Mouse (Mus musculus) mature B cell (primary cell): ENCODE results near the gene Dock4.
"Not testable (repeated sequence)": the region's sequence is repeated elsewhere in the genome, so short reads cannot be mapped to it uniquely, and the experiment has no call there.

Experiments
- in situ Hi-C: fragments of 300-500 bp; cut with MboI; formaldehyde crosslinking; loops from 2 replicates; pipeline ENCODE4 v1.14.3; 2019

Gene Dock4

DNA sequence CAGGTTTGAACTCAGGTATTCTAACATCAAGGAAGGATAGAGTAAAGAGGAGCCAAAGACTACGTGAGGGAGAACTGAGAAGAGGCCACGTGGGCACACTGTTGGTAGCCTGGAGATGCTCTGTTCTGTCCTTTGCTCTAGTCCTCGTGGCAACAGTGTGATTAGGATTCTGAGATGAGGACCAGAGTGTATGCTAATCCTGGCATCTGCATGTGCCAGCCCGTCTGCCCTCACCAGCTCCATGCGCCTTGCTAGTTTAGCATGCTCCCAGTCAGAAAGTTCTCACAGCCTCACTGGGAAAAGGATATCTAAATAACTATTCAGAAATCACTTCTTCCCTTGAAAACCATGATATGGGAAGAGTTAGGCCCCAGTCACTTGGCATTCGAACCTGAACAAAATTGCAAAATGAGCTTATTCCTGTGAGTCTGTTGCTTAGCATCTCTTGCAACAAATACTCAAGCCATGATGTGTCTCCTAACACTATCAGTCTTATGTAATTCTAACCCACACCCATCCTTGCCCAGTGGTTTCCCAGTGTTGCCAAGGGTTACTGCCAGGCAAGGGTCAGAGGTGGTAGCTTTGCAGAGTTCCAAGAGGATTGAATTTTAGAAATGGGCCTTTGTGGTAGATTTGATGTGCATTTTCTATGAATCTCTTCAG lies 372.4 kb downstream of the Dock4 start:
- in situ Hi-C loops: no loop called here

DNA sequence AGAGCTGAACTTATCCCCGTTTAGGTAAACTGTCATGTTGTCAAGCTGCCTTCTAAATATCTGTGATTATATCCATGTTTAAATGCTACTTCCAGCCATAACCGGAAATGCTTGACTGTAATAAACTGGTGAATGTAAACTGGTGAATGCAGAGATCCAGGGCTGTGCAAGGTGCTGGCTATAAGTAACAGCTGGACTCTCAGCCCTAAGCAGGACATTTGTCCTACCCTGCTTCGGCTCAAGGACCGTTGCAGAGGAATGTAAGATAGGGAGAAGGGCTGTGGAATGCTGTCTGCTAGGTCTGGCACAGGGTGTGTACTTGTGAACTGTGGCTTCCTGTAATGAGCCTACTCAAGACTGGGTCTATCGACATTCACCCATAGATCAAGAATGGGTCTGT lies 377.9 kb downstream of the Dock4 start:
- in situ Hi-C loops: no loop called here

DNA sequence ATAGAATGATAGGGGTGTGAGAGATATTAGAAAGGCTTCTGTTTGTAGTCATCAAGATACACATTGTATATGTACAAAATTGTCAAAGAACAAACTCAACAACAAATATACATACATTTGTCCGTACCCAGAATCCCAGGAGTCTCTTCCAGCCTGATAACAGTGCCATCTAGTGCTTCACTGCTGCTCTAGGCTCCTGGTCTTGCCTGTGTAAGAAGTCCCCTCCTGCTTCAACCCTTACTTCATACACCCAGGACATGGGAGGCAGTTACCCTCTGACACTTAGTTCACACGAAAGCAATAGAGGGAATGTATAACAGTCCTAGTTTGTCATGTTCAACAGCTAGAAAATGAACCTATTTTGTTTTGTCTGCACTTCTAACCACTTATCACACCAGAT lies 378.5 kb downstream of the Dock4 start:
- in situ Hi-C loops: no loop called here

DNA sequence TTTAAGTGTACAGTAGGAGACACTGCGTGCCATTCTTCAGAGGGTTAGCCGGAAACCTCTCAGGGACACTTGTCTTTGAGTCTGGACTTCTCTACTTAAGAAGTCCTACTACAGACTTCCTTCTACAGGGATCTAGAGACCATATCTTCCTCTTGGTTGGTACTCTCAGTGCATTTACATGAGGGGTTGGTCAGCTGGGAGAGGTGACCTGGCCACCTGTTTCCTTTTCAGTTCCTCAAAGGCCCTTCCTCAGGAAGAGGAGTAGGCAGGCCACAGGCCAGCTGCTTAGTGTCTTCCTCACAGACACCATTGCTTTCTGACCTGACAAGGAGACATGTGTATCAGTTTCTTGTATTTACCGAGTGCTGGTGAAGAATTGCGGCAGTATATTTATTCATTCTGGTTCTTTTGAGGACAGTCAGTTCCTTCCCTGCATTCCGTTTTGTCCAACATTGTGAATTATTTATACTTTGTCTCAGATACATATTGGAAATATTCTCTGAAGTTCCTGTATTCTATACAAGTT lies 380.2 kb downstream of the Dock4 start:
- in situ Hi-C loops: loop anchor here (25.0 kb wide), 2 partner anchors 564 to 661 kb away; partner anchors contain the start of gene Lrrn3

DNA sequence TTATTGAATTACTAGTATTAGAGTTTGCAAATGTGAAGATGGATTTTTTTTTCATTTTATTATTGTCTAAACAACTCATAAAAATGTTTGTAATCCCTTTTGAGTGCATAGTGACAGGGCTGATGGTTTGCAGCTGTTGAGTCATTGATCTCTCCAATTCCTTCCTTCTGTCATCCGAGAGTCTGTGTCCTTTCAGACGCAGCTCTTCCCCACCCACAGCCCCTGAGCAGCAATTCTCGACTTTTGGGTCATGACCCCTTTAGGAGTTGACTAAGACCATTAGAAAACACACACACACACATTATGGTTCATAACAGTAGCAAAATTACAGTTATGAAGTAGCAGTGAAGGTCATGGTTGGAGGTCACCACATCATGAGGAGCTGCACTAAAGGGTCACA lies 380.7 kb downstream of the Dock4 start:
- in situ Hi-C loops: loop anchor here (25.0 kb wide), 2 partner anchors 564 to 661 kb away; partner anchors contain the start of gene Lrrn3

DNA sequence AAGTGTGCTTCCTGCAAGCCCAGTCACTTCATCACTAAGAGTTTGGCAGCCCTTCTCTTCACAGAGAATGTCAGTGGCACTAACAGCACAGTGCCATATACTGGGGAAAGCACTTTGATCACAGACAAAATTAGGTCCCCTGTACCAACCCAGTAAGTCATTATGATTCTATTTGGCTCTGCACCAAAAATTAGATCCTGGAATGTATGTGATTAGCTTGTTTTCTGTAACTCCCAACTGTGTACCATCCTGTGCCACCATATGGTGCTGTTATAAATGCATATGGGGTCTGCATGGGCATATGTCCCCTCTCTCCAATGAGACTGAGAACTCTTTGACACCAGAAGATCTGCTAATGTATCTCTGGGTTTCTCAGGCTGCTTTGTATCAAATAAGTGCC lies 382.3 kb downstream of the Dock4 start:
- in situ Hi-C loops: loop anchor here (25.0 kb wide), 2 partner anchors 566 to 659 kb away; partner anchors contain the start of gene Lrrn3

DNA sequence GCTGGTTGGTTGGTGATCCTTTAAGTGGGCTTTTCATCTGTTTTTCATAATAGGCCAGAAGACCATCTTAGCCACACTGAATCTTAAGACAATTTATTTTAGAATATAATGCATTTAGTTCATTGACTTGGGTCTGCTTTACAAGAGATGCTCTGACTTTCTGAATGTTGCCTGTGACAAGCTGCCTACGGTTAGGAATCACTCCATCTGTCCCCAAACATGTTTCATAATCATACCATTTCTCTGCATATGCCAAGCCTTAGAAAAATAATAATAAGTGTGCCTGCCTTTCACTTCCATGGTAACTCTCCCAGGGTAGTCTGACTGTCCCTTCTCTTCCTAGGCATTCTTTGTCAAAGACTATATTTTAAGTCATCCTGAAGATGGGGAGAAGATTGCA lies 383.5 kb downstream of the Dock4 start:
- in situ Hi-C loops: loop anchor here (25.0 kb wide), 2 partner anchors 567 to 658 kb away; partner anchors contain the start of gene Lrrn3

DNA sequence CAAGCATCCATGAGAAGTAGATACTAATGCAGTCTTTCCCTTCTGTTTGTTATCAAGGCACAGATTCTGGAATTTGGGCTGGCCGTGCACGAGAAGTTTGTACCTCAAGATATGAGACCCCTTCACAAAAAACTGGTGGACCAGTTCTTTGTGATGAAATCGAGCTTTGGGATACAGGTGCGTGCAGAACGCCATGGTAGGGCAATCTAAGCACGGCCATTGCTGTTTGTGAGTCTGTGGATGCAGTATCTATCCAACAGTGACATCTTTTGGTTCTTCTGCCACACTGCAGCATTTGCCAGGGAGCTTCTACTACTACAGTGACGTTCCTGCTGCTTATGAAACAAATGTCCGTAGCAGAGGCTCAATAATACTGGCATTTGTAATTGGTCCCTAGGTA lies 386.4 kb downstream of the Dock4 start:
- in situ Hi-C loops: loop anchor here (25.0 kb wide), 2 partner anchors 570 to 655 kb away; partner anchors contain the start of gene Lrrn3

DNA sequence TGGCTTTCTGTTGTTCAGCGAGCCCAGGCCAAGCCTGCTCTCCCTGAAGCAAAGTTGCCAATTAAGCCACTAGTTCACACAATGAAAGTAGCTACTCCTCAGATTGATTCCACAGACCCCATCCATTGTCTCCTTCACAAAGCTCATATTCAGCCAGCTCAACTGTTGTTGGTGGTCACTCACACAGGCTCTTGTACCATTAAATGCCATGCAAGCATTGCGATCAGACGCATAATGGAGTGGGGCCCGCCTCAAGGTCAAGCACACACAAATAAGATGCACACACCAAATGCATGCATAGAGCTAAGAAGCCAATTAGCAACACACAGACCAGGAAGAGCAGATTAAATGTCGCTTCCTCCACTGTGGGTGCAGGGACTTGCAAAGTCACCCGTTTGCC lies 391.2 kb downstream of the Dock4 start:
- in situ Hi-C loops: loop anchor here (25.0 kb wide), 2 partner anchors 575 to 650 kb away; partner anchors contain the start of gene Lrrn3

DNA sequence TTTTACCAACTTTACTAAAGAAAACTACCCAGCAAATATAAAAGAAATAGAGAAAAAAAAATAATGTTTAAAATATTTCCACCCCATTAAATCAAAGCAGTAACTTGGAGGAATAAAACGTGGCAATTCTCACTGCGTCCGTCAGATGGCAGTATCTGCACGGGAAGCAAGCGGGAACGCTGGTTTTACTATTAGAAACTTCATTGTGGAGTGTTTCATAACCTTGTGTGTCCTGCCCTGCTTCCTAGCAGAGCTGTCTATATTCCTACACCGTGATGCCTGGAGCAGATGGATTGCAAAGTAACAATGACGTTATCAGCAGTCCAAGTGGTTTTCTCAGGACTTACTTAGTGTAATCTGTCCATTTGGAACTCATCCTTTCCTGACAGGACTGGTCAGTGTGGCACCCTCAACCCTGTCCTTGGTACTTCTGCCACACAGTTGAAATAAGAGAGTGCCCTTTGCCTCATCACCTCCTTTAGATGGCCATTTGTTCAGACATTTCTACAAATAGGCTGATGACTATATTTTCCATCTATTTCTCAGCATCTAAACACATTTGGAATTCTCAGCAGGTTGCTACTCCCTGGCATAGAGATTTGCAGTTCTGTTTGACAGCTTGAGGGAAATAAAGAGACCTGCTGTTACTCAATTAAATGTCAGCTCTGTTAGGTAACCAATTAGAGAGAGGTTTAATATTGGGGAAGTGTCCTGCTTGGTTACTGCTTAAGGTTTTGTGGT lies 392.0 kb downstream of the Dock4 start:
- in situ Hi-C loops: loop anchor here (25.0 kb wide), 2 partner anchors 575 to 650 kb away; partner anchors contain the start of gene Lrrn3

DNA sequence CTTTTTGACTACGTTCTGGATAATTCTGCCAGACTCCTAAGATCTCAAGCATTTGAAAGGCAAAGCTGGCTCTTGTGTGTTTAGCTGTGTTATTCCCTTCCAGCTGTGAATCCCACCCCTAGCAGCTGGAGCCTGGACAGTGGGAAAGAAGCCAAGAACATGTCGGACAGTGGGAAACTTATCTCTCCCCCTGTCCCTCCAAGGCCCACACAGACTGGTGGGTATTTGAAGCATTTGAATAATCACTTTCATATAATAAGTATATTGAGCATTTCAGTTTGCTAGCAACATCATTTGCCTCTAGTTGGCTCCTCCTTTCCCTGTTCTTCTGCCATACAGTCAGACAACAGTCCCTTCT lies 392.6 kb downstream of the Dock4 start:
- in situ Hi-C loops: loop anchor here (25.0 kb wide), 2 partner anchors 576 to 649 kb away; partner anchors contain the start of gene Lrrn3

DNA sequence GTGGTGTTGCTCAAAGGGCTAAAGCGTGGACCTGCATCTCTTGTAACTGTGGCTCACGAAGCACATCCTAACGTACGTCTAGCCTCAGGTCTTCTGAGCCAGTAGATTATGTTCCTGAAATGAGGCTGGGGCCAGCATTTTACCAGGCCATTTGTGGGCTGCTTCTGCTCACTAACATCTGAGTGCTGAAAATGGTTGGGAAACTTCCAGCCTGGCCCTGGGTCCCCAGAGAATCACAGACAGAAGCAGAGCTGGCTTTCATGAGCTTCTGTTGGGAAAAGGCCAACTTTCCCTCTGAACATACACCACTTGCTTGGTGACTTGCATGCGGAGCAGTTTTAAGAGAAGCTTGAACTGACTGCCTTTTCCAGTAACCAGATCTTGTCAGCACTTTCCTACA lies 393.2 kb downstream of the Dock4 start:
- in situ Hi-C loops: loop anchor here (25.0 kb wide), 2 partner anchors 577 to 648 kb away; partner anchors contain the start of gene Lrrn3

DNA sequence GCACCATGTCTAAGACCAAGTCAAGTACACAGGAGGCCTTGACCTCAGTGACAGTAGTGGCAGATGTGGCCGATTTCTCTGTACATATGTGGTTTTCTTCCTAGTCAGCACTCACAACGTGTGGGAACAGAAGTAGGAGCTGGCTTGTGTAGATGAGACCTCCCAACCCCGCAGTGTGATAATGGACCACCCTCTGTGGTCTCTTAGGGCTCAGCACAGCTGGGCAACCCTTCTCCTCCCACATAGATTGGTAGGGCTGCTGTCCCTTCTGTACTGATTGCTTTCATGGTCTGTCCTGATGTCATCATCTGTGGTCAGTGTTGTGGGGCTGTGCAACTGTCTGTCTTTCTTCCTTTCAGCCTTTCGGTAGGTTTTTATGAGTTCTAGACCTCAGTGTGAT lies 394.1 kb downstream of the Dock4 start:
- in situ Hi-C loops: loop anchor here (10.0 to 25.0 kb wide), 3 partner anchors 255 to 647 kb away; partner anchors contain the start of gene Lrrn3

DNA sequence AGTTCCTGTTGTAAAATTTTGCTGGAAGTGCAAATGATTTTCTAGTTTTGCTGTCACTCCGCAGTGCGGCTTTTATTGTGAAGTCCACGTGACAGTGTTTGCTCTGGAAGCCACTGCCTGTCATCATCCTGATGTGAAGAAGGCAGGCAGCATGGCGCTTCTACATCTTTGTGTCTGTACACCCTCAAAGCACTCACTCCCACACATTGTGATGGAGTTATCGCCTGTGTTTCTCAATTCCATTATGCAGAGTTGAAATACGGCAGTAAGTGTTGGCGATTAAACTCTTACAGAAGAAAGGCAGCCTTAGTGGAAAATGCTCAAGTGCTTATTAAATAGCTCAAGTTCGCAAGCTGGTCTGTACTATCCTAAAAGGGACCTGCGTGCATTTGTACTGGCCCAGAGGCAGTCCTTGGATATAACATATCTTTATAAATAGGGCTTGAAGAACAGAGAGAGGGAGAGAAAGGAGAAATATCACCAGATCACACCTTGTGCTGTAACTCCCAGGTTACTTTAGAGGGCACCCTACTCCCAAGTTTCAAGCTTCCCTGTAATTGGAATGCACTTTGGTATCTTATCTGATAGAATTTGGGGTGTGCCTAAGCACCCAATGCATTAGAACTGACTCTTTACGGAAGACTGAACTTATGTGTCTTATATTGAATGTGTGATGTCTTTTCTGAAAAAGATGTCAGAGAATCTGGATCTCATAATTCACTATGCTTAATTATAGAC lies 396.7 kb downstream of the Dock4 start:
- in situ Hi-C loops: loop anchor here (10.0 to 25.0 kb wide), 3 partner anchors 252 to 645 kb away; partner anchors contain the start of gene Lrrn3

DNA sequence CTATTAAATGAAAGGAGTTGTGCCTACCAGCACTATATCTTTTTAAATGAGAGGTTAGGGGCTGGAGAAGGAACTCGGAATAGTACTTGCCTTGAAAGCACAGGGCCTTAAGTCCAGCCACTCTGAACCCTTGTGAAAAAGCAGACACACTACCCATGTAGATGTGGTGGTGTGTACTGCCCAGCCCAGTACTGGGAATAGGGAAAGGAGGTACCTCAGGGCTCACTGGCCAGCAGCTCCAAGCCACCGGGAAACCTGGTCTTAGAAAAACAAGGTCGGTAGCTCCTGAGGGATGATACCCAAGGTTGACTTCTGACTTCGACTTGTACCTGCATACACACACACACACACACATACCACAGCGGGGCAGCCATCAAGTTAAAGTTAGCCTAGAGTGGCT lies 397.2 kb downstream of the Dock4 start:
- in situ Hi-C loops: loop anchor here (10.0 to 25.0 kb wide), 3 partner anchors 252 to 644 kb away; partner anchors contain the start of gene Lrrn3

DNA sequence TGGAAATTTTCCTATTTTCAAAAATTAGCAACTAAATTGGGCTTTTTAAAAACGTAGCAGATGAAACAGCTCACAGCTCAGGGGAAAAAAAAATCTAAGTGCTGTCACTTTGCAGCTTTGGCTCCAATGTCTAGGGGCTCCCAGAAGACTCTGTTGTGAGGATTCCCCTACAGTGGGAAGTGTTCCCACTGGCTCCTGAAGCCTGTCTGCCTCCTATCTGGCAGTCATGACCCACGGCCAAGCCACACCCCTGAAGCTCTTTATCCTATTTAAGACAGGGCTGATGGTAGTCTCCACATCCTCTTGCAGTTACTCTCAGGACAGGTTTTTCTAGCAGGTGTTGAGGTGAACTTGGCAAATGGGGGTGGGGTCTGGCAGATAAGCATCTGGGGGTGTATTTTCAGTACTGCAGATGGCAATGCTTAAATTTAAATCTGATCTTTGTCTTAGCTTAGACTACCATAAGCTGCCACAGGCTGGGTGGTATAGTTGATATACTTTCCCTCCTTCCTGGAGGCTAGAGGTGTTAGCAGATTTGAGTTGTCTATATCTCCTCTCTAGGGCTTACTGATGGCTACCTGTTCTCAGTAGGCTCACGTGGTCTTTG lies 397.8 kb downstream of the Dock4 start:
- in situ Hi-C loops: loop anchor here (10.0 to 25.0 kb wide), 3 partner anchors 251 to 644 kb away; partner anchors contain the start of gene Lrrn3

DNA sequence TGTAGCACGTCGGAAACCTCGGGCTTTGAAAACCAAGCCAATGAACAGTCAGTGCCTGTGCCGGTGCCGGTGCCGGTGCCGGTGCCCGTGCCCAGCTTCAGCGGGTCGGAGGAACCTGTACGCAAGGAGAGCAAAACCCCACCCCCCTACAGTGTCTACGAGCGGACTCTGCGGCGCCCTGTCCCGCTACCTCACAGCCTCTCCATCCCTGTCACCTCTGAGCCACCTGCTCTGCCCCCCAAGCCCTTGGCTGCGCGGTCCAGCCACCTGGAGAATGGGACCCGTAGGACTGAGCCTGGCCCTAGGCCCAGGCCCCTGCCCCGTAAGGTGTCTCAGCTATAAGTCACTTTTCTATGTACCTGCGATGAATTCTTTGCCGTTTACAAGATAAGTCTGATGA lies 398.6 kb downstream of the Dock4 start:
- in situ Hi-C loops: loop anchor here (10.0 to 25.0 kb wide), 3 partner anchors 250 to 643 kb away; partner anchors contain the start of gene Lrrn3

DNA sequence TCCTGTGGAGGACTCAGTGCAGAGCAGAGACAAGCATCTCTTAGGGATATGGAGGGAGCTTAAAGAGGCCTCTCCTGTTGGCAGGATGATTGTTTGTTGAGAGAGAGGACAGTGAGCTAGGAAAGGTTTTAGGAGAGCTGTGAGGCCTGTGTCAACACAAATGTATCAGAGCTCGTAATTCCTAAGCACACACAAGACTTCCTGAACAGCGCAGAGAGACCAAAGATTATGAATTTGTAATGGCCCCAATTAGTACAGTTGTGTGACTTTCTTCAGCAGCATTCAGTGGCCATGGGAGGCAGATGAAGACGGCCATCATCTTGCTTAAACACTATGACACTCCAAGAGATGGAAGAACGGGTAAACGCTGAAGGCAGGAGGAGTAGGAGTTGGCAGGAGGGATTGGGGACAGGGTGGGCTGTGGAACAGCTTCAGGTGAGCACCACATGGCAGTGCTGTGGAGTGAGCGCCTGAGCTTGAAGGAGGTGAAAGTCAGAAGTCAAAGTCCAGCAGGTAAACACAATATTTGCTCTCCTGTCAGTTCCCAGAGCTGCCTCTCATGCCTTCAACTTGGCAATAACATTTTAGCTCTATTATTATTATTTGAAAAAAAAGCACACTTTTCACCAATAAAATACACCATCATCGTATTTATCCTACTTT lies 409.1 kb downstream of the Dock4 start:
- in situ Hi-C loops: no loop called here

DNA sequence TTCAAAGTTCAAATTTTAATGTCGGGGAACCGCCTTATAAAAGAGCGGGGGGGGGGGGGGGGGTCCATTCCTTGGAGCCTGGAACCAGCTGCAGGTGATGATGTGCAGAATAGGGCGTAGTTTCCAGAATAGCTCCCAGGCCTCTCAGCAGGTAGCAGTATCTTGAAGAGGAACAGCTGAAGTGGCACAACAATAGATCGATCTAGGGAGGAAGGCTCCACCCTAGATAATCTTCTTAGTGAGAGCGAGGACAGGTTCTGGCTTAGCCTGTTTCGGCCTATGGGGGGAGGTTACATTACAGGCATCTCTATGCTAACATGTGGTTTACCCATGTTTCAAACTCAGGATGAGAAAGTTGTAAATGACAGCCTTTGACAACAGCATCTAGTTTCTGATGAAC lies 411.7 kb downstream of the Dock4 start:
- in situ Hi-C loops: no loop called here

DNA sequence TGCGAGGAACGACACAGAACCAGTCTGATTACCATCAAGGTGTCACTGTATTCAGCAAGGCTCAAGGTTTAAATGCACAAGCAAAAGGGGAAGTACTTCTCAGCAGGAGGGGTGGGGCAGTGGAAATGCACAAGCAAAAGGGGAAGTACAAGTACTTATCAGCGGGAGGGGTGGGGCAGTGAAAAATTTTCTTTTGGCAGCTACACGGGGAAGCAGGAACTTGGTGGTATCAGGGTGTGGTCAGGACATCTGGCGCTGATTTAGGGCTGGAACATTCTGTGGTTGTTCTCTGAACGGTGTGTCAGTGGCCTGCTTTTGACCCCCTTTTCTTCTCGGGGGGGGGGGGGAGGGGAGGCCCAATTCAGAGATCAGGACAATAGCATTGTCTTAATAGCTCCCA lies 413.0 kb downstream of the Dock4 start:
- in situ Hi-C loops: not testable (repeated sequence)
